Mouse (Mus musculus) hindbrain, embryonic 15.5 days (tissue): Measurements from ENCODE around the gene Myo1b. TPM values are rescaled to one million over a fixed set of nuclear protein-coding genes. Genes with fewer than 3 reads are reported as not detected.

Experiments used
- ATAC-seq: fragments of 200-750 bp; cut with Nextera tagmentation; 2 replicates; pipeline ENCODE4 v1.8.0; 2017; ENCODE audit warnings: low read depth, moderate number of reproducible peaks, moderate TSS enrichment; ENCODE audit not compliant: low FRiP score
- H3K27ac ChIP-seq: fragments of 300-500 bp; sonication (generic); replicated peaks from 2 replicates; pipeline ENCODE4 v1.5.1; 2015; ENCODE audit warnings: mild to moderate bottlenecking, inconsistent platforms
- H3K27me3 ChIP-seq: fragments of 300-500 bp; sonication (generic); 2 replicates; pipeline ENCODE4 v1.6.1; 2015; ENCODE audit warnings: control low read depth, inconsistent platforms
- H3K36me3 ChIP-seq: fragments of 300-500 bp; sonication (generic); 2 replicates; pipeline ENCODE4 v1.6.1; 2015; ENCODE audit warnings: control low read depth, inconsistent platforms
- H3K4me1 ChIP-seq: fragments of 300-500 bp; sonication (generic); replicated peaks from 2 replicates; pipeline ENCODE4 v1.6.1; 2015; ENCODE audit warnings: control low read depth, inconsistent platforms
- H3K4me2 ChIP-seq: fragments of 300-500 bp; sonication (generic); 2 replicates; pipeline ENCODE4 v1.6.1; 2015; ENCODE audit warnings: moderate library complexity, mild to moderate bottlenecking, inconsistent platforms
- H3K4me3 ChIP-seq: fragments of 300-500 bp; sonication (generic); 2 replicates; pipeline ENCODE4 v1.5.1; 2015; ENCODE audit warnings: mild to moderate bottlenecking, inconsistent platforms
- H3K9ac ChIP-seq: fragments of 300-500 bp; sonication (generic); 2 replicates; pipeline ENCODE4 v1.6.1; 2015; ENCODE audit warnings: inconsistent platforms
- H3K9me3 ChIP-seq: fragments of 300-500 bp; sonication (generic); 2 replicates; pipeline ENCODE4 v1.6.1; 2016; ENCODE audit warnings: control low read depth, inconsistent platforms
- WGBS: fragments of 180-500 bp; shearing (Covaris S2); methylation state at CpG from one replicate; pipeline ENCODE4 v1.1.7; 2015; 5-methylcytosine and 5-hydroxymethylcytosine counted together
- polyA plus RNA-seq: library from polyadenylated mRNA; unstranded; fragments of >200 nt; fragmentation: Nextera tagmentation; extraction: Ambion mirVana; gene quantifications from 2 replicates; pipeline ENCODE4 v1.2.1, GENCODE M21; 2015

Myo1b gene
- polyA plus RNA-seq, 1 experiment from 2014 or later: 50.1 TPM

GRCm38 (mm10) chr1:51729407-51729806, 186.5 kb downstream of the Myo1b start:
- Histone ChIP-seq H3K27me3 (no peaks in the 10 kb centered on the region), H3K27ac (no peak overlapping the region), H3K9ac (no peak overlapping the region), H3K9me3 (no peaks in the 10 kb centered on the region), H3K36me3 (no peaks in the 10 kb centered on the region), H3K4me2 (no peak overlapping the region), H3K4me1 (no peaks in the 10 kb centered on the region), H3K4me3 (no peak overlapping the region)
- ATAC-seq: no peak
- 89% methylated on average over 1 of the region's 1 CpGs for WGBS

GRCm38 (mm10) chr1:51728816-51729215, 187.1 kb downstream of the Myo1b start:
- Histone ChIP-seq H3K4me2 (no peak overlapping the region), H3K9ac (no peak overlapping the region), H3K27ac (no peak overlapping the region), H3K4me1 (no peaks in the 10 kb centered on the region), H3K9me3 (no peaks in the 10 kb centered on the region), H3K4me3 (no peak overlapping the region), H3K36me3 (no peaks in the 10 kb centered on the region), H3K27me3 (no peaks in the 10 kb centered on the region)
- WGBS: 83% methylated on average over 4 of the region's 4 CpGs
- ATAC-seq: no peak

DNA sequence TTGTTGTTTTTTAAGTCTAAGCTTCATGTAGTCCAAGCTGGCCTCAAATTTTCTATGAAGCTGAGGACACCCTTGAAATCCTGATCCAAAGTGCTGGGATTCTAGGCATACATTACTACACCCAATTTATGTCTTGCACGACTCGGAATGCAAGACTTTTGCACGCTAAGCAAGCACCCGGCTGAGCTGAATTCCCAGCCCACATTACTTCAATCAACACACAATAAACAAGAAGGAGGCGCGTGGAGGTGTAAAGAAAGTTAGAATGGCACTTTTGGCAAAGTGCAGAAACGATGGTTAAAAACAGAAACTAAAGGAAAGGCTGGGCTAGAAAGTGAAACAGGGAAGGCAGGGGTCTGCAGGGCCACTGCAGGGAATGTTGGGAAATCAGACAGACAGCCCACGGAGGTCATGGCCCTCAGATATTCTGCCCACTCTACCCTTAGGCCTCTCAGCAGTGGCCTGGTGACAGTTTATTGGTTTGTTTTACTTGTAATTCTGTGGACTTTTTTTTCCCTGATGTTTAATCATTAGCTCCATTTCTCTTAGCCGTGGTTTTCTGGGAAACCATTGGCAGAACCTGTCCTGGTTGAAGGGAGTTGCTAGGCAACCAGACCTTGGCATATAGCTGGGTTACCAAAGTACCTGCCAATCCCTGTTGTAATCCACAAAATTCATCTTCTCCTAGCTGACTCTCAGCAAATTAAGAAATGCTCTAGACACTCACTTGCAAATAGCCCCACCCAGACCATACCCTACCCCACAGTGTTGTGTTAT, 195.8 kb downstream of the Myo1b start:
- ATAC-seq: 0 out of 2 replicates have a peak, but pooled peaks have one; percentile 30
- Histone ChIP-seq H3K36me3 (no peaks in the 10 kb centered on the region), H3K4me3 (no peak overlapping the region), H3K4me2 (no peak overlapping the region), H3K4me1 (peaks cover 7% of the 10 kb centered on the region), H3K27me3 (no peaks in the 10 kb centered on the region), H3K9me3 (no peaks in the 10 kb centered on the region), H3K27ac (no peak overlapping the region), H3K9ac (no peak overlapping the region)
- WGBS: 50% methylated on average over 9 of the region's 9 CpGs

GRCm38 (mm10) chr1:51710831-51711230, 205.0 kb downstream of the Myo1b start:
- Histone ChIP-seq H3K4me1 (no peaks in the 10 kb centered on the region), H3K9me3 (no peaks in the 10 kb centered on the region), H3K4me3 (no peak overlapping the region), H3K9ac (no peak overlapping the region), H3K27me3 (no peaks in the 10 kb centered on the region), H3K27ac (no peak overlapping the region), H3K4me2 (no peak overlapping the region), H3K36me3 (no peaks in the 10 kb centered on the region)
- 81% methylated on average over 2 of the region's 2 CpGs for whole genome bisulfite sequencing
- no peak for ATAC-seq

GRCm38 (mm10) chr1:51706106-51706505, 209.8 kb downstream of the Myo1b start:
- 79% methylated on average over 3 of the region's 3 CpGs for WGBS
- Histone ChIP-seq H3K4me2 (no peak overlapping the region), H3K36me3 (no peaks in the 10 kb centered on the region), H3K9ac (no peak overlapping the region), H3K27me3 (no peaks in the 10 kb centered on the region), H3K9me3 (no peaks in the 10 kb centered on the region), H3K4me3 (no peak overlapping the region), H3K4me1 (no peaks in the 10 kb centered on the region), H3K27ac (no peak overlapping the region)
- no peak for ATAC-seq

DNA sequence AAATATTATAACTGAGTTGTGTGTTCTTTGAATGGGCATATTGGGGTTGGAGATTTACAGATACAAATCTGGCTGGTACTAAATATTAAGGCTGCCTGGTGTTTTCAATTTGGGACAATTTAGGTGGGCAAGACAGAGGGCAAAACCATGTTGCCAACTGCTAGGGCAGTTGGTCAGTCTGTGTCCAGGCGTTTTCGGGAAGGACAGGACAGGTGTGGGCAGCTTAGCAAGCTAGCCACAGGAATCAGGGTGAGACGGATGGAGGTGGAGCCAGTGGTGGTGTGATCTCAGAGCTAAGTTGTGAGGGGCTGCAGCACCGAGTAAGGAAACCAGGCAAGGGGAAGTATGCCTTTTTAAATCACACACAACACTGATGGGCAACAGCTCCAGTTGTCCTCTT, 211.3 kb downstream of the Myo1b start:
- no peaks in the 10 kb centered on the region for H3K27me3 ChIP-seq
- no peak overlapping the region for H3K4me3 ChIP-seq
- no peak overlapping the region for H3K27ac ChIP-seq
- H3K4me2 ChIP-seq: no peak overlapping the region
- WGBS: 90% methylated on average over 4 of the region's 4 CpGs
- no peaks in the 10 kb centered on the region for H3K4me1 ChIP-seq
- no peaks in the 10 kb centered on the region for H3K36me3 ChIP-seq
- H3K9me3 ChIP-seq: no peaks in the 10 kb centered on the region
- no peak overlapping the region for H3K9ac ChIP-seq
- no peak for ATAC-seq

Other genes with a start within 250 kb of the Myo1b start
- 0.26 and 0.34 TPM in 2 replicates for gene Stat4, start 71.1 kb upstream of the Myo1b start, polyA plus RNA-seq
- 14.5 and 17.6 TPM in 2 replicates for gene Stat1, start 203.4 kb upstream of the Myo1b start, polyA plus RNA-seq